Mouse (Mus musculus): ENCODE measurements around the gene Arsg.

DNA sequence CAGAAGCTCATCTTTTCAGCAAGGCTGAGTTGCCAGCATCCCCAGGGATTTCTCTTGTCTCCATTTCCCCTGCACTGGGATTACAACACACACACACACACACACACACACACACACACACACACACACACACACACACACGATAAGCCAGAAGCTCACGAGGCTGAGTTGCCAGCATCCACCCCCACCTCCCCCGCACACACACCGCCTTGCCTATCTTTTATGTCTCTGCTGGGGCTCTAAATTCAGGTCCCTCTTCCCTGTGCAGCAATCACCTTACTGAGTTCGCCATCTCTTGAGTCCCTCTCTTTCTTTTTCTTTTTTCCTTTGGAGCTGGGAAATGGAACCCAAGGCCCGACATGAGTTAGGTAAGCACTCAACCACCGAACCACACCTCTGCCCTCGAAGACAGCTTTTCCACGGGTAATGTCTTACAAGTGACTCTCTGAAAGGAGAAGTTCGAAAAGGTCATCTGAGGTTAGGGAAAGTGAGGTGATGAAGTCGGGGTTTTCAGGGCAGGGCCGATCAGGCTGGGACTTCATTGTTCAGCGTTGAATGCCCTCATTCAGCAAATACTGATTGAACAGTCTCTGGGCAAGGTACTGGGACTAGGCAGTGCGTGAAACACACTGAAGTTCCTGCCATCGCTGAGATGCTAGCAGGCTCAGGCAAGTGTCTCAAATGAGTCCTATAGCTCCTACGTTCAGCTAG, 6.6 kb downstream of the Arsg start:
- TF ChIP-seq POLR2A (IDR thresholded peaks at IDR 0.05; ENCODE audit: borderline replicate concordance, extremely low read depth, insufficient read depth, insufficient read length, poor library complexity, severe bottlenecking) (no peak), CTCF (IDR thresholded peaks at IDR 0.05; ENCODE audit: borderline replicate concordance, extremely low read depth, insufficient read depth, insufficient read length) (no peak)
